Mouse (Mus musculus) stomach, postnatal 0 days (tissue): ENCODE results near the gene Pspn.
A peak's percentile ranks its signal among the peaks of the same experiment; 100 is the strongest.

ENCODE experiments used
- CTCF ChIP-seq: IDR thresholded peaks from 2 replicates; pipeline ENCODE4 v1.5.1; 2016; ENCODE audit warnings: antibody characterized with exemption, low read depth, mild to moderate bottlenecking, moderate library complexity
- EP300 ChIP-seq: optimal IDR thresholded peaks from 2 replicates; pipeline ENCODE3; 2016; ENCODE audit warnings: antibody characterized with exemption

DNA sequence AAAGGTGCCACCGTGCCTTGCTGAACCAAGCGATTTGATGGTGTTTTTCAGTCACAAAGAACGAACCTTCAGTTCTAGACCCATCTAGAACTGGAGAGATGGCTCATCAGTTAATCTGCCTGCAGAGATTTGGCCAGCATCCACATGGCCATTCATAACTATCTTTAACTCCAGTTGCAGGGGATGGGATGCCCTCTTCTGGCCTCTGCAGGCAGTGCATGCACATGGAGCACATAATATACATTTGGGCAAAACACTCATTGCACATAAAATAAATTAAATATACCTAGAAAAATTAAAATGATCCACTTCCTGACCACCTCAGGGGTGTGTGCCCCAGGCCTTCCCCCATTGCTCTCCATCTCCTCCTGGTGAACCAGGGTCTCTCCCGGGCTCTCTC, 37.9 kb downstream of the Pspn start:
- TF ChIP-seq CTCF (peak; percentile 47), EP300 (no peak)
